Mouse (Mus musculus): Measurements from ENCODE around the gene Polr1e. TPM values are rescaled to one million over a fixed set of nuclear protein-coding genes. Genes with fewer than 3 reads are reported as not detected.

Gene Polr1e
- polyA plus RNA-seq (2012; rRNA removed), result 18.6 and 18.7 TPM in 2 replicates

DNA sequence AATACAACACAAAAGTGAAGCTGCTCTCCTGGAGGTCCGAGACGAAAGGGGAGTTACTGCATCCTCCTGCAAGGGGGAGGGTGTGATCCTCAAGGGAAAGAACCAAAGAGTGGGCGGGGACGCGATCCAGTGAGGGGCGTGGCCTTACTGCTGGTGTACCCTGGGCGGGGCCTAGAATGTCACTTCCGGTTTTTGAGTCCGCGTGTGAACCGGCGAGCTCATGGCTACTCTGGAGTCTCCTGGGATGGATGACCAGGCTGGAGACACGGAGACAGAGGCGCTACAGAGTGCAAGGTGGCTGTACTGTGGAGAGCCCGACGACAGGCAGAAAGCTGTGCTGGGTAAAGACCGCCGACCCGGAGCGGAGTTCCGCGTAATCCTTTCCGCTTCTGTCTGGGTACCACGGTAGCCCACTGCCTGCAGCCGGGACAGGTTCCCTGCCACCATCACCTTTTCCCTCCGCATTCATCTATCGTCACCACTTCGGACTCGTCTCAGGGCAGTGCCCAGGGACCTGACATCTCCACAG is at the start of gene Polr1e:
Polr1e (plus strand) TSS at position 132 of the 529 bp plus-strand sequence.
- TF ChIP-seq CTCF (IDR thresholded peaks at IDR 0.05; ENCODE audit: borderline replicate concordance, extremely low read depth, insufficient read depth, insufficient read length), result no peak
- TF ChIP-seq POLR2A (IDR thresholded peaks at IDR 0.05; ENCODE audit: borderline replicate concordance, extremely low read depth, insufficient read depth, insufficient read length, poor library complexity, severe bottlenecking), result peak; percentile 25; the same call in 1 of the 2 replicates
- peak; percentile 95 for DNase-seq (ENCODE audit: low read depth)

DNA sequence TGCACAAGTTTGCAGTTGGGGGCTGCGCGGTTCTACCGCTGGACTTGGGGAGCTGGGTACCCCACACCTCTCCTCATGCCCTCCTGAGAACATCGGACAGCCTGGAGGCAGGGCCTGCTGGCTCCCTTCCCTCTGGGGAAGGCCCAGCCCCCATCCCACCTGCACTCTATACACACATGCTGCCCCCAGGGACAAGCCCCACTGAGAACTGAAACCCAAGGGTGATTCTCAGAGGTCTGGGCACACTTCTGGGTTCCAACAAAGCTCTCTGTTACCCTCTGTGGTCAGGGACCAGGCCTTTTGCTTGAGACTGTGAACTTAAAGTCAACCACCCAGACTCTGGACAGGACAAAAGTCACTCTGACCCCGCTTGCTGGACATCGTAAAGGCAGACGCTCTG is 48.3 kb upstream of the Polr1e start:
- no peak for DNase-seq (ENCODE audit: low read depth)
- no peak for TF ChIP-seq POLR2A (IDR thresholded peaks at IDR 0.05; ENCODE audit: borderline replicate concordance, extremely low read depth, insufficient read depth, insufficient read length, poor library complexity, severe bottlenecking)
- no peak for TF ChIP-seq CTCF (IDR thresholded peaks at IDR 0.05; ENCODE audit: borderline replicate concordance, extremely low read depth, insufficient read depth, insufficient read length)

GRCm38 (mm10) chr4:44970612-44971110 is 47.7 kb upstream of the Polr1e start:
- TF ChIP-seq CTCF (IDR thresholded peaks at IDR 0.05; ENCODE audit: borderline replicate concordance, extremely low read depth, insufficient read depth, insufficient read length) (peak; percentile 78), POLR2A (IDR thresholded peaks at IDR 0.05; ENCODE audit: borderline replicate concordance, extremely low read depth, insufficient read depth, insufficient read length, poor library complexity, severe bottlenecking) (no peak)
- DNase-seq (ENCODE audit: low read depth), result peak; percentile 42

DNA sequence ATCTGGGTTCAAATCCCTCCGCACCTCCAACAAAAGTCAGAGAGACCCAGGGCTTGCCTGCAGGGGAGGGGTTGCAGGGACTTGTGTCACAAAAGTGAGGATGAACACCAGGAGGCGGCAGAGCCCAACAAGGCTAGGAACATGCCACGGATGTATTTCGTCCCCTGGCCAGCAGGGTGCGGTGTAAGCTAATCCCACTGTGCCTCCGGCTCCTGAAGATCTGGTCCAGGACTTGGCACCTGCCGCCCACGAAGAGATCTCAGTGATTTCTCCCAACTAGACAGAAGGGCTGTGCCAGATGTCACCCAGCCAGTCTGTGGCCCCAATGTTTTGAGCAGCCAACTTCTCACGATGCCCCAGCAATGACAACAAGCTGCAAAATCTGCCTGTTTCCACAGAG is 44.9 kb upstream of the Polr1e start:
- DNase-seq (ENCODE audit: low read depth), result peak; percentile 88
- TF ChIP-seq POLR2A (IDR thresholded peaks at IDR 0.05; ENCODE audit: borderline replicate concordance, extremely low read depth, insufficient read depth, insufficient read length, poor library complexity, severe bottlenecking), result no peak
- peak; percentile 92 for TF ChIP-seq CTCF (IDR thresholded peaks at IDR 0.05; ENCODE audit: borderline replicate concordance, extremely low read depth, insufficient read depth, insufficient read length)

GRCm38 (mm10) chr4:44973871-44974270 is 44.5 kb upstream of the Polr1e start:
- DNase-seq (ENCODE audit: low read depth), result no peak
- TF ChIP-seq POLR2A (IDR thresholded peaks at IDR 0.05; ENCODE audit: borderline replicate concordance, extremely low read depth, insufficient read depth, insufficient read length, poor library complexity, severe bottlenecking) (no peak), CTCF (IDR thresholded peaks at IDR 0.05; ENCODE audit: borderline replicate concordance, extremely low read depth, insufficient read depth, insufficient read length) (no peak)

DNA sequence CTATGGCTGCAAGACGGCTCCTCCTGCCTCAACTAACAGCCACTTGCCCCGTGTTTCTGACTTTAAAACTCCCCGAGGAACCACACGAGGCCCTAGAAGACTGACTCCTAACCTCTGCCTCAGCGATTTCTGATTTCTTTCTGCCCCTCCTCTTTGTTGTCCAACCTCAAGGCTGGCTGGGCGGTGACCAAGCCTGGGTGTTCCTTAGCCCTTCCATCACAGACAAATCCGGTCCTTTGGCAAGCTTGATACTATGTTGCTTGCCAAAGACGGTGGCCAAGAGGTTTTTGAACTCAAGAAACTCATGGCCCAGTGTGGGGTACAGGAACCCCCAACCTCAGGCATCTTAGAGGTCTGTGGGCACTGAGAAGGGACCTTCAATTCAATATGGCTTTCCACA is 44.1 kb upstream of the Polr1e start:
- no peak for DNase-seq (ENCODE audit: low read depth)
- TF ChIP-seq CTCF (IDR thresholded peaks at IDR 0.05; ENCODE audit: borderline replicate concordance, extremely low read depth, insufficient read depth, insufficient read length) (no peak), POLR2A (IDR thresholded peaks at IDR 0.05; ENCODE audit: borderline replicate concordance, extremely low read depth, insufficient read depth, insufficient read length, poor library complexity, severe bottlenecking) (no peak)

DNA sequence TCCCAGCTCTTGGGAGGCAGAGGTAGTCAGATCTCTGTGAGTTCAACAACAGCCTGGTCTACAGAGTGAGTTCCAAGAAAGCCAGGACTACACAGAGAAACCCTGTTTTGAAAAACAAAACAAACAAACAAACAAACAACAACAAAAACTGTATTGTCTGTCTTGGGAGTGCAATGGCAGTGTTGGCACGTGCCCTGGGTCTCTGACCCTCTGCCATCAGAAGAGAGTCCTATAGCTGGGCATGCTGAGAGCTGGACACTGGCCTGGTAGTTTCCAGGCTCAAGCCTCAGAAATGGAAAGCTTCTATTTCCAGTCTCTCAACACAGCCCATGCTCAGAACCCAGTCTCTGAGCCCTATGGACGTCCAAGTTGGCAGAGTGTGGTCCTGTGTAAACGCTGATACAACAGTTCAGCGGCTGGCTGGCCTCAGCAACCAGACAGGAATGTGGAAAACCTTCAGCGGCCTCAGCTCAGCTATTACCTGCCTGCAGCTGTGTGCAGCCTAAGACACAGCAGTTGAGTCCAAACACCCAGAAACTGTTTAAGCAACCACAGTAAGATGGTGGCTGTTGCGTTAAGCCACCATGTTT is 42.3 kb upstream of the Polr1e start:
- no peak for DNase-seq (ENCODE audit: low read depth)
- TF ChIP-seq POLR2A (IDR thresholded peaks at IDR 0.05; ENCODE audit: borderline replicate concordance, extremely low read depth, insufficient read depth, insufficient read length, poor library complexity, severe bottlenecking) (no peak), CTCF (IDR thresholded peaks at IDR 0.05; ENCODE audit: borderline replicate concordance, extremely low read depth, insufficient read depth, insufficient read length) (no peak)

DNA sequence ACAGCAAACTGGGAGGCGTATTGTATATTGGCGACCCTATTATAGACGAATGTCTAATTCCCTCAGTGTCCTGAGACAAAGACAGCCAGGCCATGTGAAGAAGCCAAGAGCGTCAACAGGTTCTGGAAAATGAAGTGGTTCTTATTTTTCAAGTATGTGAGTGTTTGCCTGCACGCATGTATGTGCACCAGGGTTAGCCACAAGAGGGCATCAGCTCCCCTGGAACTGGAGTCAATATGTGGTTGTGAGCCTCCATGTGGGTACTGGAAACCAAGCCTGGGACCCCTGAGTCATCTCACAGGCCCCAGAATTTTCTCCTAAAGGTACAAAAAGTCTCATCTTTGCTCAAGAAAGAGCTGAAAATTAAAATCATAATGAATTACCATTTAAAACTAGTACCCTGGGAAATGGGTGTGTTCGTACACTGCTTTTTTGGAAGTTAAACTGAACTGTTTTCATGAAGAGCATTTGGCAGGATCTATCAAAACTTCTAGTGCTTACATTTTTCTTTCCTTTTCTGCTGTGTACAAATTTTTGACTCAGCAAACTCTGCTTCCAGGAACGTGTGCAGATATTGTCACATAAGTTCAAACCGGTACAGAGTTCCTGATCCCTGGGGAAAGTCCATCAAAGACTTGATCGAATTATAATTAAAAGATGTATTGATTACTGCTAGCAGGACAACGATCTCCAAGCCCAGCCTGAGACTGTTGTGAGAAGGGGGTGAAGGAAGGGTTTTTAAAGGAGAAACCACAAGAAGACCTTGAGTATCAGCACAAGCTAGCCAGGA is 41.3 kb upstream of the Polr1e start:
- no peak for DNase-seq (ENCODE audit: low read depth)
- no peak for TF ChIP-seq CTCF (IDR thresholded peaks at IDR 0.05; ENCODE audit: borderline replicate concordance, extremely low read depth, insufficient read depth, insufficient read length)
- TF ChIP-seq POLR2A (IDR thresholded peaks at IDR 0.05; ENCODE audit: borderline replicate concordance, extremely low read depth, insufficient read depth, insufficient read length, poor library complexity, severe bottlenecking), result no peak

- TF ChIP-seq CTCF (IDR thresholded peaks at IDR 0.05; ENCODE audit: borderline replicate concordance, extremely low read depth, insufficient read depth, insufficient read length), result no peak
- no peak for TF ChIP-seq POLR2A (IDR thresholded peaks at IDR 0.05; ENCODE audit: borderline replicate concordance, extremely low read depth, insufficient read depth, insufficient read length, poor library complexity, severe bottlenecking)
These were observed 40.2 kb upstream of the Polr1e start for GRCm38 (mm10) chr4:44978175-44978574.

GRCm38 (mm10) chr4:44979794-44980338 is 38.5 kb upstream of the Polr1e start:
- no peak for DNase-seq (ENCODE audit: low read depth)
- no peak for TF ChIP-seq CTCF (IDR thresholded peaks at IDR 0.05; ENCODE audit: borderline replicate concordance, extremely low read depth, insufficient read depth, insufficient read length)
- TF ChIP-seq POLR2A (IDR thresholded peaks at IDR 0.05; ENCODE audit: borderline replicate concordance, extremely low read depth, insufficient read depth, insufficient read length, poor library complexity, severe bottlenecking), result no peak

More at GRCm38 (mm10) chr4:44978175-44978574, 40.2 kb upstream of the Polr1e start:
- DNase-seq (ENCODE audit: low read depth), result no peak
